In genomic region chr7:49025991-49026390, GRCm38 (mm10) we compare ENCODE assay signal across 16 mouse cellular contexts.
"Had no signal": no experiment of that assay in that cellular context is flagged by ENCODE, and none has a peak within 500 bp of the region (broad histone marks: within the 10 kb centered on the region; RNA-seq: fewer than 3 reads in every experiment).

No protein-coding gene starts in this region.

- ATAC-seq: liver, postnatal 0 days; midbrain, embryonic 13.5 days; midbrain, embryonic 15.5 days had no signal

- H3K4me1 ChIP-seq: liver, embryonic 13.5 days; liver, embryonic 15.5 days; megakaryocyte, embryonic 14.5 days had no signal

- H3K27me3 ChIP-seq: midbrain, embryonic 13.5 days; midbrain, embryonic 15.5 days; neural tube, embryonic 12.5 days had no signal

- H3K36me3 ChIP-seq: liver, embryonic 13.5 days; liver, embryonic 15.5 days; midbrain, embryonic 13.5 days; midbrain, embryonic 15.5 days; neural tube, embryonic 12.5 days had no signal

- H3K27ac ChIP-seq: liver, embryonic 13.5 days; liver, embryonic 15.5 days; macrophage; midbrain, embryonic 13.5 days; midbrain, embryonic 15.5 days; neural tube, embryonic 12.5 days had no signal

- H3K4me3 ChIP-seq: liver, embryonic 13.5 days; liver, embryonic 15.5 days; megakaryocyte, embryonic 14.5 days; midbrain, embryonic 13.5 days; midbrain, embryonic 15.5 days; neural tube, embryonic 12.5 days had no signal

- H3K4me2 ChIP-seq: liver, embryonic 13.5 days; liver, embryonic 15.5 days; lung, embryonic 14.5 days; midbrain, embryonic 11.5 days; midbrain, embryonic 13.5 days; midbrain, embryonic 15.5 days; neural tube, embryonic 12.5 days had no signal

- H3K9me3 ChIP-seq: liver, embryonic 13.5 days; liver, embryonic 15.5 days; megakaryocyte, embryonic 14.5 days; midbrain, embryonic 13.5 days; midbrain, embryonic 15.5 days; neural tube, embryonic 12.5 days had no signal

- H3K9ac ChIP-seq: liver, embryonic 13.5 days; liver, embryonic 15.5 days; liver, postnatal 0 days; lung, embryonic 14.5 days; midbrain, embryonic 13.5 days; midbrain, embryonic 15.5 days; neural tube, embryonic 12.5 days had no signal

- DNase-seq: liver, embryonic 13.5 days; liver, postnatal 0 days; lung, embryonic 14.5 days; right cerebral cortex, postnatal 14 days; right cerebral cortex, postnatal 4 days; spleen, adult 18-20 months; thymus, adult 18-20 months; thymus, postnatal 14 days; thymus, postnatal 36 days had no signal
